Mouse (Mus musculus) erythroblast, embryonic 14.5 days (primary cell): ENCODE measurements around the gene Aspdh.

Experiments used
- GATA1 ChIP-seq: IDR thresholded peaks from 2 replicates; pipeline ENCODE4 v1.6.1; 2012; ENCODE audit warnings: low read length, inconsistent platforms, mixed read lengths
- TAL1 ChIP-seq: IDR thresholded peaks from 3 replicates; pipeline ENCODE4 v1.6.1; 2012; ENCODE audit warnings: low read length, inconsistent platforms, mixed read lengths

DNA sequence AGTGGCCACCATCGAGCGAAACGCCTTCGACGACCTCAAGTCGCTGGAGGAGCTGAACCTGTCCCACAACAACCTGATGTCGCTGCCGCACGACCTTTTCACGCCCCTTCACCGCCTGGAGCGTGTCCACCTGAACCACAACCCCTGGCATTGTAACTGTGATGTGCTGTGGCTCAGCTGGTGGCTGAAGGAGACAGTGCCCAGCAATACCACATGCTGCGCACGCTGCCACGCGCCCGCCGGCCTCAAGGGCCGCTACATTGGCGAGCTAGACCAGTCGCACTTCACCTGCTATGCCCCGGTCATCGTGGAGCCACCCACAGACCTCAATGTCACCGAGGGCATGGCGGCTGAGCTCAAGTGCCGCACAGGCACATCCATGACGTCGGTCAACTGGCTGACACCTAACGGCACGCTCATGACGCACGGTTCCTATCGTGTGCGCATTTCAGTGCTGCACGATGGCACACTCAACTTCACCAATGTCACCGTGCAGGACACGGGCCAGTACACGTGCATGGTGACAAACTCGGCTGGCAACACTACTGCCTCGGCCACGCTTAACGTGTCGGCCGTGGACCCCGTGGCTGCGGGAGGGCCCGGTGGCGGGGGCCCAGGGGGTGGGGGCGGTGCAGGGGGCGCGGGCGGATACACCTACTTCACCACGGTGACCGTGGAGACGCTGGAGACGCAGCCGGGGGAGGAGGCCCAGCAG lies 3.5 kb upstream of the Aspdh start:
- TF ChIP-seq TAL1 (no peak), GATA1 (no peak)
